Mouse (Mus musculus): Measurements from ENCODE around the gene 1700023F06Rik.

DNA sequence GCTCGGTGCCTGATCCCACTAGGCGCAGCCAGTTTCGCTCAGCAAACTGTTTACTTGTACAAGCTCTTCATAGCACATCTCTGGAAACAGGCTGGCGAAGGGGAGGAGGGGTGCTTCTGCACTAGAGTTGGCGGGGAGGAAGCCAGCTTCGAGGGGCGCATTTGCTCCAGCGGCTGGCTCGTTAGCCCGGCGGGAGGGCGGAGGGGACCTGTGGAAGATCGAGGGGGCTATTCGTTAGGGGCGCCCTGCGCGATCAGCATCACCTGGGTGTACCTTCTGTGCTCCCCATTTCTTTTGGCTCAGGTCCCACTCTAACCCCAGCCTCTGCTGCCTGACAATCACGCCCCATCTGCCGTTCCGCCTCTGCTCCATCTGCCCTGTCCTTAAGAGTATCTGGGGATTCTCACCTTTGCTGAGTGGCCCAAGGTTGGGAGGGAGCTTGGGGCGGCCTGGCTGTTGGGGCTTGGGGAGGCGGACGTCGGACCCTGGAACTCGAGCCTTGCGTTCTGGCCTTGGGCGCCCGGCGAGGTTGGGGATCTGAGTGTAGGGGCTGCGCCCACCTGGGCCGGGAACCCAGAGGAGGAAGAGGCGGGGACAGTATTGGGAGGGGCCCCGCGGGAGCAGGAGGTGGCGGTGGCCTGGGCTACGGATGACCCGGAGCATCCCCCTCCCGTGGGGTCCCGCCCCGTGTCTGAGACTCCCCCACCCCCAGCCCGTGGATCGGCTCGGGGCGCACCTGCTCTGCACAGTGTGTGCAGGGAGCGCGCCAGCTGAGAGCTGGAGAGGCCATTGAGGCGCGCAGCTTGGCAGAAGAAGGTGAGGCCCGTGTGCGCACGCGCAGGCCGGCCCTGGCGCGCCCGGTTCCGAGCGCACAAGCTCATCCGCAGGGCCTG lies 9.2 kb downstream of the 1700023F06Rik start:
- TF ChIP-seq EP300 (IDR thresholded peaks at IDR 0.05) = no peak
- no peak for TF ChIP-seq CTCF (IDR thresholded peaks at IDR 0.05)

Data from lung, postnatal 0 days (tissue).